Mouse (Mus musculus) intestine, postnatal 0 days (tissue): ENCODE measurements around the gene Gm12185. TPM values are rescaled to one million over a fixed set of nuclear protein-coding genes. Genes with fewer than 3 reads are reported as not detected.
A peak's percentile ranks its signal among the peaks of the same experiment; 100 is the strongest.
"Not testable (repeated sequence)": the region's sequence is repeated elsewhere in the genome, so short reads cannot be mapped to it uniquely, and the experiment has no call there.

ENCODE experiments used
- ATAC-seq: fragments of 200-750 bp; cut with Nextera tagmentation; 2 replicates; pipeline ENCODE4 v1.8.0; 2017; ENCODE audit warnings: mild to moderate bottlenecking, moderate TSS enrichment, moderate library complexity
- H3K27ac ChIP-seq: fragments of 300-500 bp; sonication (generic); 2 replicates; pipeline ENCODE4 v1.5.1; 2014; ENCODE audit warnings: mild to moderate bottlenecking, low read depth, low read length, moderate library complexity
- H3K27me3 ChIP-seq: fragments of 300-500 bp; sonication (generic); replicated peaks from 2 replicates; pipeline ENCODE4 v1.6.1; 2014; ENCODE audit warnings: low read length, mixed read lengths; ENCODE audit not compliant: control insufficient read depth, insufficient read depth
- H3K36me3 ChIP-seq: fragments of 300-500 bp; sonication (generic); 2 replicates; pipeline ENCODE4 v1.6.1; 2014; ENCODE audit warnings: mild to moderate bottlenecking, moderate library complexity; ENCODE audit not compliant: control insufficient read depth, insufficient read depth
- H3K4me1 ChIP-seq: fragments of 300-500 bp; sonication (generic); replicated peaks from 2 replicates; pipeline ENCODE4 v1.6.1; 2014; ENCODE audit warnings: antibody characterized with exemption, low read length, mixed read lengths; ENCODE audit not compliant: control insufficient read depth, insufficient read depth
- H3K4me2 ChIP-seq: fragments of 300-500 bp; sonication (generic); replicated peaks from 2 replicates; pipeline ENCODE4 v1.6.1; 2014; ENCODE audit warnings: low read depth, mild to moderate bottlenecking, moderate library complexity
- H3K4me3 ChIP-seq: fragments of 300-500 bp; sonication (generic); 2 replicates; pipeline ENCODE4 v1.5.1; 2014; ENCODE audit warnings: low read depth, low read length
- H3K9ac ChIP-seq: fragments of 300-500 bp; sonication (generic); 2 replicates; pipeline ENCODE4 v1.6.1; 2014; ENCODE audit warnings: mild to moderate bottlenecking, low read depth, low read length
- H3K9me3 ChIP-seq: fragments of 300-500 bp; sonication (generic); 2 replicates; pipeline ENCODE4 v1.6.1; 2016; ENCODE audit warnings: mixed run types; ENCODE audit not compliant: control insufficient read depth
- CTCF ChIP-seq: sonication (generic); IDR thresholded peaks from 2 replicates; pipeline ENCODE4 v1.5.1; 2016; ENCODE audit warnings: low read depth, mild to moderate bottlenecking, control low read depth, antibody characterized with exemption, moderate library complexity
- WGBS: fragments of 180-500 bp; shearing (Covaris S2); extraction: QIAGEN DNeasy Blood & Tissue Kit; methylation state at CpG from one replicate; pipeline ENCODE4 v1.1.7; 2014; 5-methylcytosine and 5-hydroxymethylcytosine counted together
- polyA plus RNA-seq: library from polyadenylated mRNA; unstranded; fragments of >200 nt; fragmentation: Nextera tagmentation; extraction: Ambion mirVana; gene quantifications from 2 replicates; pipeline ENCODE4 v1.2.1, GENCODE M21; 2015

The Gm12185 gene
- polyA plus RNA-seq, 1 experiment from 2014 or later: not detected

GRCm38 (mm10) chr11:48902021-48902420 lies 90.0 kb downstream of the Gm12185 start, which contains the start of gene Gm5431:
Gene Gm5431, minus strand, starts transcription at chr11:48902214.
- TF ChIP-seq CTCF: no peak
- Histone ChIP-seq H3K9ac (no peak within 1 kb of the TSS), H3K27ac (no peak within 1 kb of the TSS), H3K4me2 (peak within 1 kb of the TSS; percentile 51), H3K36me3 (no peaks in the 10 kb centered on the region), H3K27me3 (no peaks in the 10 kb centered on the region), H3K9me3 (no peaks in the 10 kb centered on the region), H3K4me1 (no peaks in the 10 kb centered on the region), H3K4me3 (no peak within 1 kb of the TSS)
- WGBS: 23% methylated on average over 2 of the region's 2 CpGs
- ATAC-seq: peak; percentile 84

GRCm38 (mm10) chr11:48901567-48901930 lies 90.5 kb downstream of the Gm12185 start:
- not testable (repeated sequence) for H3K9me3 ChIP-seq, H3K4me3 ChIP-seq, H3K36me3 ChIP-seq, H3K9ac ChIP-seq, H3K27me3 ChIP-seq, H3K27ac ChIP-seq, H3K4me1 ChIP-seq
- peak overlapping the region; percentile 51 for H3K4me2 ChIP-seq
- 91% methylated on average over 1 of the region's 1 CpGs for WGBS
- ATAC-seq: peak; percentile 19

- H3K9me3 ChIP-seq, H3K36me3 ChIP-seq, H3K4me3 ChIP-seq, H3K27me3 ChIP-seq, ATAC-seq, H3K27ac ChIP-seq, H3K4me1 ChIP-seq, H3K9ac ChIP-seq: not testable (repeated sequence)
- WGBS: 81% methylated on average over 6 of the region's 6 CpGs
- H3K4me2 ChIP-seq: peak overlapping the region; percentile 51
Measured at GRCm38 (mm10) chr11:48900654-48901566, 91.1 kb downstream of the Gm12185 start.

- H3K4me2 ChIP-seq: no peak overlapping the region
- ATAC-seq: no peak
- H3K27ac ChIP-seq: no peak overlapping the region
- no peaks in the 10 kb centered on the region for H3K36me3 ChIP-seq
- H3K27me3 ChIP-seq: no peaks in the 10 kb centered on the region
- no peak overlapping the region for H3K9ac ChIP-seq
- no peaks in the 10 kb centered on the region for H3K9me3 ChIP-seq
- no peak overlapping the region for H3K4me3 ChIP-seq
- 41% methylated on average over 2 of the region's 2 CpGs for WGBS
- TF ChIP-seq CTCF: no peak
- H3K4me1 ChIP-seq: no peaks in the 10 kb centered on the region
Measured at GRCm38 (mm10) chr11:48898812-48899431, 93.1 kb downstream of the Gm12185 start.

GRCm38 (mm10) chr11:48876680-48877079 lies 115.3 kb downstream of the Gm12185 start:
- H3K36me3 ChIP-seq: no peaks in the 10 kb centered on the region
- ATAC-seq: no peak
- peak; percentile 38 for TF ChIP-seq CTCF
- no peaks in the 10 kb centered on the region for H3K27me3 ChIP-seq
- no peak overlapping the region for H3K4me3 ChIP-seq
- H3K27ac ChIP-seq: no peak overlapping the region
- H3K4me2 ChIP-seq: no peak overlapping the region
- H3K9me3 ChIP-seq: no peaks in the 10 kb centered on the region
- WGBS: 93% methylated on average over 1 of the region's 1 CpGs
- peaks cover 6% of the 10 kb centered on the region for H3K4me1 ChIP-seq
- H3K9ac ChIP-seq: no peak overlapping the region

- H3K4me2 ChIP-seq, H3K4me1 ChIP-seq, ATAC-seq, H3K27ac ChIP-seq, H3K9ac ChIP-seq, H3K4me3 ChIP-seq, H3K27me3 ChIP-seq, H3K9me3 ChIP-seq, H3K36me3 ChIP-seq: not testable (repeated sequence)
- 88% methylated on average over 1 of the region's 1 CpGs for WGBS
Measured at GRCm38 (mm10) chr11:48875343-48875837, 116.6 kb downstream of the Gm12185 start.
